Mouse (Mus musculus) midbrain, embryonic 15.5 days (tissue): ENCODE data around the gene Zfp385a. TPM values are rescaled to one million over a fixed set of nuclear protein-coding genes. Genes with fewer than 3 reads are reported as not detected.

Source experiments
- ATAC-seq: fragments of 200-750 bp; cut with Nextera tagmentation; replicated peaks from 2 replicates; pipeline ENCODE4 v1.8.0; 2017; ENCODE audit warnings: moderate TSS enrichment
- H3K27ac ChIP-seq: fragments of 300-500 bp; sonication (generic); 2 replicates; pipeline ENCODE4 v1.5.1; 2015; ENCODE audit warnings: mild to moderate bottlenecking, inconsistent platforms
- H3K27me3 ChIP-seq: fragments of 300-500 bp; sonication (generic); replicated peaks from 2 replicates; pipeline ENCODE4 v1.6.1; 2015; ENCODE audit warnings: inconsistent platforms
- H3K36me3 ChIP-seq: fragments of 300-500 bp; sonication (generic); replicated peaks from 2 replicates; pipeline ENCODE4 v1.6.1; 2015; ENCODE audit warnings: inconsistent platforms
- H3K4me1 ChIP-seq: fragments of 300-500 bp; sonication (generic); 2 replicates; pipeline ENCODE4 v1.6.1; 2015; ENCODE audit warnings: inconsistent platforms
- H3K4me2 ChIP-seq: fragments of 300-500 bp; sonication (generic); 2 replicates; pipeline ENCODE4 v1.6.1; 2015; ENCODE audit warnings: inconsistent platforms, mild to moderate bottlenecking, moderate library complexity
- H3K4me3 ChIP-seq: fragments of 300-500 bp; sonication (generic); 2 replicates; pipeline ENCODE4 v1.5.1; 2015; ENCODE audit warnings: mild to moderate bottlenecking, inconsistent platforms
- H3K9ac ChIP-seq: fragments of 300-500 bp; sonication (generic); 2 replicates; pipeline ENCODE4 v1.6.1; 2015; ENCODE audit warnings: mild to moderate bottlenecking, inconsistent platforms
- H3K9me3 ChIP-seq: fragments of 300-500 bp; sonication (generic); 2 replicates; pipeline ENCODE4 v1.6.1; 2016; ENCODE audit warnings: inconsistent platforms
- WGBS: fragments of 180-500 bp; shearing (Covaris S2); methylation state at CpG from one replicate; pipeline ENCODE4 v1.1.7; 2015; ENCODE audit warnings: mixed read lengths; 5-methylcytosine and 5-hydroxymethylcytosine counted together
- polyA plus RNA-seq: library from polyadenylated mRNA; unstranded; fragments of >200 nt; fragmentation: Nextera tagmentation; extraction: Ambion mirVana; gene quantifications from 2 replicates; pipeline ENCODE4 v1.2.1, GENCODE M21; 2015

Gene Zfp385a
- polyA plus RNA-seq, result 24.4 and 25.6 TPM in 2 replicates

- Histone ChIP-seq H3K9ac (peak within 1 kb of the TSS; percentile 56), H3K9me3 (no peaks in the 10 kb centered on the region), H3K27me3 (0 out of 2 replicates have a peak, but pooled peaks cover 4% of the 10 kb centered on the region), H3K4me3 (peak within 1 kb of the TSS; percentile 67), H3K27ac (peak within 1 kb of the TSS; percentile 27; the same call in 1 of the 2 replicates), H3K4me1 (peaks cover 46% of the 10 kb centered on the region), H3K36me3 (no peaks in the 10 kb centered on the region), H3K4me2 (peak within 1 kb of the TSS; percentile 70)
- ATAC-seq, result peak; percentile 68
- WGBS, result 0% methylated on average over 26 of the region's 26 CpGs
Observed at GRCm38 (mm10) chr15:103339961-103340337, at the start of gene Zfp385a. Gene Zfp385a, minus strand, starts transcription at chr15:103340093.

GRCm38 (mm10) chr15:103388556-103389145 is 48.8 kb upstream of the Zfp385a start:
- no peak overlapping the region for H3K27ac ChIP-seq
- no peaks in the 10 kb centered on the region for H3K36me3 ChIP-seq
- no peaks in the 10 kb centered on the region for H3K4me1 ChIP-seq
- no peaks in the 10 kb centered on the region for H3K27me3 ChIP-seq
- H3K9me3 ChIP-seq, result no peaks in the 10 kb centered on the region
- no peak overlapping the region for H3K9ac ChIP-seq
- ATAC-seq, result no peak
- no peak overlapping the region for H3K4me3 ChIP-seq
- 60% methylated on average over 4 of the region's 4 CpGs for WGBS
- no peak overlapping the region for H3K4me2 ChIP-seq

GRCm38 (mm10) chr15:103383771-103384488 is 44.0 kb upstream of the Zfp385a start:
- no peaks in the 10 kb centered on the region for H3K36me3 ChIP-seq
- no peak overlapping the region for H3K9ac ChIP-seq
- no peaks in the 10 kb centered on the region for H3K27me3 ChIP-seq
- no peak overlapping the region for H3K4me2 ChIP-seq
- 76% methylated on average over 7 of the region's 7 CpGs for WGBS
- no peak overlapping the region for H3K4me3 ChIP-seq
- no peaks in the 10 kb centered on the region for H3K9me3 ChIP-seq
- no peaks in the 10 kb centered on the region for H3K4me1 ChIP-seq
- ATAC-seq, result no peak
- no peak overlapping the region for H3K27ac ChIP-seq

- H3K27me3 ChIP-seq, result no peaks in the 10 kb centered on the region
- H3K4me1 ChIP-seq, result no peaks in the 10 kb centered on the region
- 46% methylated on average over 5 of the region's 5 CpGs for WGBS
- no peak overlapping the region for H3K27ac ChIP-seq
- H3K9me3 ChIP-seq, result no peaks in the 10 kb centered on the region
- no peak overlapping the region for H3K4me3 ChIP-seq
- H3K36me3 ChIP-seq, result no peaks in the 10 kb centered on the region
- no peak overlapping the region for H3K4me2 ChIP-seq
- H3K9ac ChIP-seq, result no peak overlapping the region
- no peak for ATAC-seq
Observed at GRCm38 (mm10) chr15:103382795-103383406, 43.0 kb upstream of the Zfp385a start.

- Histone ChIP-seq H3K4me3 (no peak overlapping the region), H3K27ac (no peak overlapping the region), H3K4me1 (no peaks in the 10 kb centered on the region), H3K4me2 (no peak overlapping the region), H3K9ac (no peak overlapping the region), H3K27me3 (no peaks in the 10 kb centered on the region), H3K9me3 (no peaks in the 10 kb centered on the region), H3K36me3 (no peaks in the 10 kb centered on the region)
- ATAC-seq, result no peak
- WGBS, result 89% methylated on average over 2 of the region's 2 CpGs
Observed at GRCm38 (mm10) chr15:103382075-103382474, 42.2 kb upstream of the Zfp385a start.

GRCm38 (mm10) chr15:103378665-103379356 is 38.9 kb upstream of the Zfp385a start:
- Histone ChIP-seq H3K4me1 (no peaks in the 10 kb centered on the region), H3K9ac (no peak overlapping the region), H3K4me2 (no peak overlapping the region), H3K27ac (no peak overlapping the region), H3K36me3 (no peaks in the 10 kb centered on the region), H3K27me3 (no peaks in the 10 kb centered on the region), H3K9me3 (no peaks in the 10 kb centered on the region), H3K4me3 (no peak overlapping the region)
- no peak for ATAC-seq
- WGBS, result 59% methylated on average over 3 of the region's 3 CpGs

- 75% methylated on average over 3 of the region's 3 CpGs for WGBS
- no peak overlapping the region for H3K9ac ChIP-seq
- H3K27ac ChIP-seq, result no peak overlapping the region
- ATAC-seq, result no peak
- no peaks in the 10 kb centered on the region for H3K36me3 ChIP-seq
- H3K4me1 ChIP-seq, result no peaks in the 10 kb centered on the region
- no peak overlapping the region for H3K4me3 ChIP-seq
- no peak overlapping the region for H3K4me2 ChIP-seq
- no peaks in the 10 kb centered on the region for H3K27me3 ChIP-seq
- no peaks in the 10 kb centered on the region for H3K9me3 ChIP-seq
Observed at GRCm38 (mm10) chr15:103377752-103378664, 38.1 kb upstream of the Zfp385a start.

GRCm38 (mm10) chr15:103376837-103377269 is 37.0 kb upstream of the Zfp385a start:
- Histone ChIP-seq H3K4me1 (no peaks in the 10 kb centered on the region), H3K27me3 (no peaks in the 10 kb centered on the region), H3K4me3 (no peak overlapping the region), H3K9me3 (no peaks in the 10 kb centered on the region), H3K4me2 (no peak overlapping the region), H3K9ac (no peak overlapping the region), H3K27ac (no peak overlapping the region), H3K36me3 (no peaks in the 10 kb centered on the region)
- 67% methylated on average over 8 of the region's 8 CpGs for WGBS
- no peak for ATAC-seq

GRCm38 (mm10) chr15:103375112-103375800 is 35.4 kb upstream of the Zfp385a start:
- Histone ChIP-seq H3K9me3 (no peaks in the 10 kb centered on the region), H3K9ac (no peak overlapping the region), H3K27me3 (no peaks in the 10 kb centered on the region), H3K4me3 (no peak overlapping the region), H3K27ac (no peak overlapping the region), H3K36me3 (no peaks in the 10 kb centered on the region), H3K4me2 (no peak overlapping the region), H3K4me1 (no peaks in the 10 kb centered on the region)
- no peak for ATAC-seq
- WGBS, result 90% methylated on average over 4 of the region's 4 CpGs

- Histone ChIP-seq H3K4me3 (no peak overlapping the region), H3K9ac (no peak overlapping the region), H3K4me2 (no peak overlapping the region), H3K27ac (no peak overlapping the region), H3K27me3 (0 out of 2 replicates have a peak, but pooled peaks cover 1% of the 10 kb centered on the region), H3K4me1 (no peaks in the 10 kb centered on the region), H3K9me3 (no peaks in the 10 kb centered on the region), H3K36me3 (no peaks in the 10 kb centered on the region)
- ATAC-seq, result no peak
Observed at GRCm38 (mm10) chr15:103372461-103372860, 32.6 kb upstream of the Zfp385a start.

GRCm38 (mm10) chr15:103371741-103372140 is 31.8 kb upstream of the Zfp385a start:
- 90% methylated on average over 1 of the region's 1 CpGs for WGBS
- Histone ChIP-seq H3K9me3 (no peaks in the 10 kb centered on the region), H3K4me1 (peaks cover 3% of the 10 kb centered on the region), H3K27me3 (0 out of 2 replicates have a peak, but pooled peaks cover 7% of the 10 kb centered on the region), H3K4me3 (no peak overlapping the region), H3K27ac (no peak overlapping the region), H3K9ac (no peak overlapping the region), H3K4me2 (no peak overlapping the region), H3K36me3 (no peaks in the 10 kb centered on the region)
- no peak for ATAC-seq
